Mouse (Mus musculus): Measurements from ENCODE around the gene Zfp30. TPM values are rescaled to one million over a fixed set of nuclear protein-coding genes. Genes with fewer than 3 reads are reported as not detected.
A peak's percentile ranks its signal among the peaks of the same experiment; 100 is the strongest.

The Zfp30 gene
- polyA plus RNA-seq (2016; fragmentation: Nextera tagmentation; extraction: Ambion mirVana) = 9.3 and 9.9 TPM in 2 replicates

- WGBS = under 1% methylated on average over 45 of the region's 45 CpGs
- no peaks in the 10 kb centered on the region for H3K9me3 ChIP-seq
- H3K27me3 ChIP-seq = no peaks in the 10 kb centered on the region
- ATAC-seq (ENCODE audit: insufficient number of reproducible peaks, insufficient read depth, low FRiP score, low TSS enrichment, low read depth) = peak; percentile 94
- H3K4me1 ChIP-seq (replicated peaks) = peaks cover 13% of the 10 kb centered on the region
- peak within 1 kb of the TSS; percentile 91 for H3K27ac ChIP-seq
- peak within 1 kb of the TSS; percentile 82 for H3K4me3 ChIP-seq (replicated peaks)
- peaks cover 44% of the 10 kb centered on the region for H3K36me3 ChIP-seq
- H3K4me2 ChIP-seq = peak within 1 kb of the TSS; percentile 76
- H3K9ac ChIP-seq (replicated peaks) = peak within 1 kb of the TSS; percentile 82
Measured at GRCm38 (mm10) chr7:29783871-29784551, at the start of gene Zfp30. Zfp30 (plus strand) TSS chr7:29783998.

- no peak for ATAC-seq (ENCODE audit: insufficient number of reproducible peaks, insufficient read depth, low FRiP score, low TSS enrichment, low read depth)
- no peaks in the 10 kb centered on the region for H3K36me3 ChIP-seq
- H3K9me3 ChIP-seq = peaks cover 5% of the 10 kb centered on the region; the same call in 1 of the 2 replicates
- no peak overlapping the region for H3K4me3 ChIP-seq (replicated peaks)
- H3K27ac ChIP-seq = no peak overlapping the region
- H3K9ac ChIP-seq (replicated peaks) = no peak overlapping the region
- H3K4me2 ChIP-seq = no peak overlapping the region
- H3K4me1 ChIP-seq (replicated peaks) = no peaks in the 10 kb centered on the region
- 85% methylated on average over 3 of the region's 3 CpGs for WGBS
- no peaks in the 10 kb centered on the region for H3K27me3 ChIP-seq
Measured at GRCm38 (mm10) chr7:29742258-29742657, 41.5 kb upstream of the Zfp30 start.

- H3K4me2 ChIP-seq = no peak overlapping the region
- no peaks in the 10 kb centered on the region for H3K27me3 ChIP-seq
- no peak overlapping the region for H3K27ac ChIP-seq
- H3K9me3 ChIP-seq = 0 out of 2 replicates have a peak, but pooled peaks cover 7% of the 10 kb centered on the region
- 0 out of 2 replicates have a peak, but pooled peaks cover 3% of the 10 kb centered on the region for H3K36me3 ChIP-seq
- H3K4me1 ChIP-seq (replicated peaks) = no peaks in the 10 kb centered on the region
- 84% methylated on average over 5 of the region's 5 CpGs for WGBS
- ATAC-seq (ENCODE audit: insufficient number of reproducible peaks, insufficient read depth, low FRiP score, low TSS enrichment, low read depth) = no peak
- H3K9ac ChIP-seq (replicated peaks) = no peak overlapping the region
- no peak overlapping the region for H3K4me3 ChIP-seq (replicated peaks)
Measured at GRCm38 (mm10) chr7:29760476-29760875, 23.3 kb upstream of the Zfp30 start.

- Histone ChIP-seq H3K27ac (no peak overlapping the region), H3K9me3 (no peaks in the 10 kb centered on the region), H3K4me2 (no peak overlapping the region), H3K36me3 (0 out of 2 replicates have a peak, but pooled peaks cover 3% of the 10 kb centered on the region), H3K4me1 (replicated peaks) (peaks cover 12% of the 10 kb centered on the region), H3K9ac (replicated peaks) (no peak overlapping the region), H3K4me3 (replicated peaks) (no peak overlapping the region), H3K27me3 (no peaks in the 10 kb centered on the region)
- ATAC-seq (ENCODE audit: insufficient number of reproducible peaks, insufficient read depth, low FRiP score, low TSS enrichment, low read depth) = no peak
- WGBS = 70% methylated on average over 7 of the region's 7 CpGs
Measured at GRCm38 (mm10) chr7:29764702-29765101, 19.1 kb upstream of the Zfp30 start.

- H3K27me3 ChIP-seq = no peaks in the 10 kb centered on the region
- peak overlapping the region; percentile 67 for H3K4me2 ChIP-seq
- H3K9me3 ChIP-seq = no peaks in the 10 kb centered on the region
- peak overlapping the region; percentile 56 for H3K9ac ChIP-seq (replicated peaks)
- H3K36me3 ChIP-seq = peaks cover 16% of the 10 kb centered on the region
- ATAC-seq (ENCODE audit: insufficient number of reproducible peaks, insufficient read depth, low FRiP score, low TSS enrichment, low read depth) = peak; percentile 40; the same call in 1 of the 2 replicates
- 0 out of 2 replicates have a peak overlapping the region, but pooled peaks have one; percentile 46 for H3K27ac ChIP-seq
- peak overlapping the region; percentile 74 for H3K4me3 ChIP-seq (replicated peaks)
- WGBS = 2% methylated on average over 15 of the region's 15 CpGs
- peaks cover 16% of the 10 kb centered on the region for H3K4me1 ChIP-seq (replicated peaks)
Measured at GRCm38 (mm10) chr7:29767058-29767686, 16.6 kb upstream of the Zfp30 start.

GRCm38 (mm10) chr7:29768090-29768900 is 15.5 kb upstream of the Zfp30 start, which contains the start of gene Zfp84:
Zfp84 (plus strand) TSS chr7:29768552.
- Histone ChIP-seq H3K4me1 (replicated peaks) (peaks cover 16% of the 10 kb centered on the region), H3K36me3 (peaks cover 25% of the 10 kb centered on the region), H3K9me3 (no peaks in the 10 kb centered on the region), H3K9ac (replicated peaks) (peak within 1 kb of the TSS; percentile 65), H3K27me3 (no peaks in the 10 kb centered on the region), H3K27ac (peak within 1 kb of the TSS; percentile 83), H3K4me3 (replicated peaks) (peak within 1 kb of the TSS; percentile 74), H3K4me2 (peak within 1 kb of the TSS; percentile 67)
- peak; percentile 92 for ATAC-seq (ENCODE audit: insufficient number of reproducible peaks, insufficient read depth, low FRiP score, low TSS enrichment, low read depth)
- WGBS = under 1% methylated on average over 32 of the region's 32 CpGs

GRCm38 (mm10) chr7:29768980-29769379 is 14.8 kb upstream of the Zfp30 start:
- H3K9ac ChIP-seq (replicated peaks) = peak overlapping the region; percentile 65
- H3K36me3 ChIP-seq = peaks cover 32% of the 10 kb centered on the region
- ATAC-seq (ENCODE audit: insufficient number of reproducible peaks, insufficient read depth, low FRiP score, low TSS enrichment, low read depth) = no peak
- peak overlapping the region; percentile 67 for H3K4me2 ChIP-seq
- no peaks in the 10 kb centered on the region for H3K9me3 ChIP-seq
- peak overlapping the region; percentile 71 for H3K27ac ChIP-seq
- no peaks in the 10 kb centered on the region for H3K27me3 ChIP-seq
- peaks cover 16% of the 10 kb centered on the region for H3K4me1 ChIP-seq (replicated peaks)
- WGBS = 8% methylated on average over 10 of the region's 10 CpGs
- peak overlapping the region; percentile 74 for H3K4me3 ChIP-seq (replicated peaks)

GRCm38 (mm10) chr7:29773503-29773902 is 10.3 kb upstream of the Zfp30 start:
- Histone ChIP-seq H3K27me3 (no peaks in the 10 kb centered on the region), H3K36me3 (peaks cover 73% of the 10 kb centered on the region), H3K27ac (0 out of 2 replicates have a peak overlapping the region, but pooled peaks have one; percentile 53), H3K9ac (replicated peaks) (no peak overlapping the region), H3K9me3 (no peaks in the 10 kb centered on the region), H3K4me2 (no peak overlapping the region), H3K4me3 (replicated peaks) (no peak overlapping the region), H3K4me1 (replicated peaks) (peaks cover 12% of the 10 kb centered on the region)
- ATAC-seq (ENCODE audit: insufficient number of reproducible peaks, insufficient read depth, low FRiP score, low TSS enrichment, low read depth) = no peak
- 89% methylated on average over 7 of the region's 7 CpGs for WGBS

- peaks cover 82% of the 10 kb centered on the region for H3K36me3 ChIP-seq
- no peak overlapping the region for H3K9ac ChIP-seq (replicated peaks)
- no peaks in the 10 kb centered on the region for H3K27me3 ChIP-seq
- H3K9me3 ChIP-seq = no peaks in the 10 kb centered on the region
- peaks cover 8% of the 10 kb centered on the region for H3K4me1 ChIP-seq (replicated peaks)
- H3K4me2 ChIP-seq = no peak overlapping the region
- no peak for ATAC-seq (ENCODE audit: insufficient number of reproducible peaks, insufficient read depth, low FRiP score, low TSS enrichment, low read depth)
- 86% methylated on average over 3 of the region's 3 CpGs for WGBS
- H3K27ac ChIP-seq = no peak overlapping the region
- no peak overlapping the region for H3K4me3 ChIP-seq (replicated peaks)
Measured at GRCm38 (mm10) chr7:29774371-29774770, 9.4 kb upstream of the Zfp30 start.

- Histone ChIP-seq H3K36me3 (peaks cover 87% of the 10 kb centered on the region), H3K4me2 (no peak overlapping the region), H3K4me3 (replicated peaks) (no peak overlapping the region), H3K9ac (replicated peaks) (no peak overlapping the region), H3K27me3 (no peaks in the 10 kb centered on the region), H3K9me3 (no peaks in the 10 kb centered on the region), H3K4me1 (replicated peaks) (no peaks in the 10 kb centered on the region), H3K27ac (no peak overlapping the region)
- 95% methylated on average over 19 of the region's 19 CpGs for WGBS
- ATAC-seq (ENCODE audit: insufficient number of reproducible peaks, insufficient read depth, low FRiP score, low TSS enrichment, low read depth) = no peak
Measured at GRCm38 (mm10) chr7:29776568-29776967, 7.2 kb upstream of the Zfp30 start.

GRCm38 (mm10) chr7:29777372-29777771 is 6.4 kb upstream of the Zfp30 start:
- H3K27ac ChIP-seq = no peak overlapping the region
- H3K9ac ChIP-seq (replicated peaks) = no peak overlapping the region
- peaks cover 83% of the 10 kb centered on the region for H3K36me3 ChIP-seq
- ATAC-seq (ENCODE audit: insufficient number of reproducible peaks, insufficient read depth, low FRiP score, low TSS enrichment, low read depth) = no peak
- no peak overlapping the region for H3K4me3 ChIP-seq (replicated peaks)
- no peak overlapping the region for H3K4me2 ChIP-seq
- no peaks in the 10 kb centered on the region for H3K27me3 ChIP-seq
- H3K9me3 ChIP-seq = no peaks in the 10 kb centered on the region
- WGBS = 97% methylated on average over 10 of the region's 10 CpGs
- H3K4me1 ChIP-seq (replicated peaks) = no peaks in the 10 kb centered on the region

Data from limb, embryonic 12.5 days (tissue).